Mouse (Mus musculus) MEL (cell line): ENCODE results near the gene Cgrrf1. TPM values are rescaled to one million over a fixed set of nuclear protein-coding genes. Genes with fewer than 3 reads are reported as not detected.

Experiments used
- DNase-seq: peaks from one replicate; pipeline ENCODE4 v3.0.0; 2011; ENCODE audit warnings: low read depth, low spot score
- H3K27ac ChIP-seq: 2 replicates; pipeline ENCODE4 v1.5.1; 2012; ENCODE audit warnings: low read depth, mild to moderate bottlenecking, control low read depth, low read length, moderate library complexity; ENCODE audit not compliant: control insufficient read depth
- H3K27me3 ChIP-seq, 2 experiments: fragments of 150-350 bp in 1 of 2; sonication (generic) in 1 of 2; 2 replicates each; pipeline ENCODE4 v1.6.1; 2012; ENCODE audit warnings: low read length in 2 of 2, mild to moderate bottlenecking in 2 of 2, improper control_type of control experiment in 1 of 2, moderate library complexity in 1 of 2; ENCODE audit not compliant: insufficient read depth in 2 of 2, control insufficient read depth in 1 of 2
- H3K36me3 ChIP-seq, 2 experiments: 2 replicates each; pipeline ENCODE4 v1.6.1; 2012 to 2014; ENCODE audit warnings: low read length in 2 of 2, improper control_type of control experiment in 1 of 2, inconsistent platforms in 1 of 2, mild to moderate bottlenecking in 1 of 2; ENCODE audit not compliant: insufficient read depth in 2 of 2, control insufficient read depth in 1 of 2
- H3K4me1 ChIP-seq, 2 experiments: fragments of 150-350 bp in 1 of 2; sonication (generic) in 1 of 2; 2 replicates each; pipeline ENCODE4 v1.6.1; 2012; ENCODE audit warnings: low read length in 2 of 2, improper control_type of control experiment in 1 of 2, mild to moderate bottlenecking in 1 of 2; ENCODE audit not compliant: insufficient read depth in 2 of 2, control insufficient read depth in 1 of 2
- H3K4me3 ChIP-seq, 2 experiments: fragments of 150-350 bp in 1 of 2; sonication (generic) in 1 of 2; 2 replicates each; pipeline ENCODE4 v1.5.1; 2012; ENCODE audit warnings: low read depth in 2 of 2, low read length in 2 of 2, mild to moderate bottlenecking in 2 of 2, moderate library complexity in 2 of 2, control low read depth in 1 of 2, improper control_type of control experiment in 1 of 2; ENCODE audit not compliant: control insufficient read depth in 1 of 2, insufficient read depth in 1 of 2
- H3K79me2 ChIP-seq: 2 replicates; pipeline ENCODE4 v1.6.1; 2012; ENCODE audit warnings: mild to moderate bottlenecking, low read length, moderate library complexity; ENCODE audit not compliant: control insufficient read depth, poor library complexity, insufficient read depth
- H3K9ac ChIP-seq: 2 replicates; pipeline ENCODE4 v1.6.1; 2012; ENCODE audit warnings: low read depth, mild to moderate bottlenecking, control low read depth, low read length, moderate library complexity; ENCODE audit not compliant: control insufficient read depth, poor library complexity, severe bottlenecking
- H3K9me3 ChIP-seq: fragments of 150-350 bp; sonication (generic); replicated peaks from 2 replicates; pipeline ENCODE4 v1.6.1; 2012; ENCODE audit warnings: mild to moderate bottlenecking, low read length, improper control_type of control experiment, moderate library complexity; ENCODE audit not compliant: insufficient read depth
- BHLHE40 ChIP-seq: IDR thresholded peaks from 2 replicates; pipeline ENCODE4 v1.6.1; 2012; ENCODE audit warnings: low read depth, mild to moderate bottlenecking, inconsistent platforms, low read length, improper control_type of control experiment, borderline replicate concordance
- CHD1 ChIP-seq: IDR thresholded peaks from 2 replicates; pipeline ENCODE4 v1.6.1; 2012; ENCODE audit warnings: low read depth, mild to moderate bottlenecking, inconsistent platforms, low read length, improper control_type of control experiment
- CHD2 ChIP-seq: IDR thresholded peaks from 2 replicates; pipeline ENCODE4 v1.6.1; 2011; ENCODE audit warnings: low read length, improper control_type of control experiment
- CTCF ChIP-seq, 3 experiments: IDR thresholded peaks in 2 of 3; conservative IDR thresholded peaks in 1 of 3; 2 replicates each; pipeline ENCODE4 v1.5.1; 2011 to 2012; ENCODE audit warnings: low read length in 3 of 3, low read depth in 2 of 3, mild to moderate bottlenecking in 2 of 3, improper control_type of control experiment in 1 of 3, inconsistent platforms in 1 of 3, mixed read lengths in 1 of 3, moderate library complexity in 1 of 3; ENCODE audit not compliant: control insufficient read depth in 1 of 3, insufficient read depth in 1 of 3, poor library complexity in 1 of 3, severe bottlenecking in 1 of 3
- E2F4 ChIP-seq: IDR thresholded peaks from 2 replicates; pipeline ENCODE4 v1.6.1; 2011; ENCODE audit warnings: low read depth, low read length, improper control_type of control experiment, borderline replicate concordance
- ELF1 ChIP-seq: IDR thresholded peaks from 2 replicates; pipeline ENCODE4 v1.6.1; 2014; ENCODE audit warnings: low read depth, mild to moderate bottlenecking, inconsistent platforms, low read length, improper control_type of control experiment, moderate library complexity
- GATA1 ChIP-seq: IDR thresholded peaks from 2 replicates; pipeline ENCODE4 v1.6.1; 2011; ENCODE audit warnings: low read depth, low read length, improper control_type of control experiment
- HCFC1 ChIP-seq: IDR thresholded peaks from 2 replicates; pipeline ENCODE4 v1.6.1; 2012; ENCODE audit warnings: low read depth, mild to moderate bottlenecking, inconsistent platforms, low read length, improper control_type of control experiment, moderate library complexity
- JUND ChIP-seq: IDR thresholded peaks from 2 replicates; pipeline ENCODE4 v1.6.1; 2011; ENCODE audit warnings: low read depth, mild to moderate bottlenecking, improper control_type of control experiment, low read length
- KAT2A ChIP-seq: conservative IDR thresholded peaks from 2 replicates; pipeline ENCODE4 v1.6.1; 2012; ENCODE audit warnings: low read depth, low read length, improper control_type of control experiment, inconsistent platforms
- MAFK ChIP-seq: IDR thresholded peaks from 2 replicates; pipeline ENCODE4 v1.6.1; 2011; ENCODE audit warnings: low read depth, mild to moderate bottlenecking, low read length, improper control_type of control experiment, borderline replicate concordance
- MXI1 ChIP-seq: IDR thresholded peaks from 2 replicates; pipeline ENCODE4 v1.6.1; 2011; ENCODE audit warnings: mild to moderate bottlenecking, low read depth, low read length, improper control_type of control experiment
- NELFE ChIP-seq: IDR thresholded peaks from 2 replicates; pipeline ENCODE4 v1.6.1; 2011; ENCODE audit warnings: low read depth, low read length, improper control_type of control experiment
- NRF1 ChIP-seq: IDR thresholded peaks from 2 replicates; pipeline ENCODE4 v1.6.1; 2014; ENCODE audit warnings: low read depth, mild to moderate bottlenecking, inconsistent platforms, low read length, improper control_type of control experiment, moderate library complexity; ENCODE audit not compliant: poor library complexity, insufficient read depth, severe bottlenecking
- POLR2AphosphoS5 ChIP-seq: IDR thresholded peaks from 2 replicates; pipeline ENCODE4 v1.6.1; 2012; ENCODE audit warnings: low read depth, borderline replicate concordance, mild to moderate bottlenecking, inconsistent platforms, low read length, moderate library complexity, mixed read lengths
- RCOR1 ChIP-seq: IDR thresholded peaks from 2 replicates; pipeline ENCODE4 v1.6.1; 2012; ENCODE audit warnings: low read depth, mild to moderate bottlenecking, inconsistent platforms, low read length, improper control_type of control experiment
- SIN3A ChIP-seq: IDR thresholded peaks from 2 replicates; pipeline ENCODE4 v1.6.1; 2012; ENCODE audit warnings: low read length, improper control_type of control experiment, inconsistent platforms
- SMC3 ChIP-seq: IDR thresholded peaks from 2 replicates; pipeline ENCODE4 v1.6.1; 2011; ENCODE audit warnings: low read depth, low read length, improper control_type of control experiment
- TAL1 ChIP-seq: IDR thresholded peaks from 2 replicates; pipeline ENCODE4 v1.6.1; 2012; ENCODE audit warnings: mild to moderate bottlenecking, inconsistent platforms, low read length, moderate library complexity, mixed read lengths
- TCF12 ChIP-seq: IDR thresholded peaks from 2 replicates; pipeline ENCODE4 v1.6.1; 2014; ENCODE audit warnings: low read depth, mild to moderate bottlenecking, inconsistent platforms, low read length, improper control_type of control experiment, moderate library complexity
- USF1 ChIP-seq: IDR thresholded peaks from 2 replicates; pipeline ENCODE4 v1.6.1; 2014; ENCODE audit warnings: low read depth, mild to moderate bottlenecking, inconsistent platforms, low read length, improper control_type of control experiment, moderate library complexity
- USF2 ChIP-seq, 2 experiments: IDR thresholded peaks; 2 replicates each; pipeline ENCODE4 v1.6.1; 2011 to 2012; ENCODE audit warnings: improper control_type of control experiment in 2 of 2, low read length in 2 of 2, borderline replicate concordance in 1 of 2, inconsistent platforms in 1 of 2, low read depth in 1 of 2, mild to moderate bottlenecking in 1 of 2; ENCODE audit not compliant: insufficient read depth in 1 of 2
- ZC3H11A ChIP-seq: IDR thresholded peaks from 2 replicates; pipeline ENCODE4 v1.6.1; 2012; ENCODE audit warnings: low read depth, mild to moderate bottlenecking, inconsistent platforms, low read length, improper control_type of control experiment
- ZNF384 ChIP-seq: IDR thresholded peaks from 2 replicates; pipeline ENCODE4 v1.6.1; 2012; ENCODE audit warnings: low read depth, mild to moderate bottlenecking, inconsistent platforms, low read length, improper control_type of control experiment
- polyA plus RNA-seq, 2 experiments: library from polyadenylated mRNA; stranded (reverse) in 1 of 2; unstranded in 1 of 2; fragments of >175 nt in 1 of 2; fragments of >200 nt in 1 of 2; gene quantifications; 2 replicates each; pipeline versions ENCODE4 v1.2.1 to v1.2.4; 2012; ENCODE audit warnings: low replicate concordance in 2 of 2, low read depth in 1 of 2; ENCODE audit not compliant: insufficient read length in 2 of 2, insufficient read depth in 1 of 2, missing spikeins in 1 of 2
- total RNA-seq: library from RNA; depleted of rRNA; stranded (reverse); fragments of 300-350 nt; gene quantifications from 2 replicates; pipeline ENCODE4 v1.2.3, GENCODE M21; 2012

Cgrrf1 gene
- total and polyA plus RNA-seq, 3 experiments: 18.3 to 26.2 TPM; not detected in 1

DNA sequence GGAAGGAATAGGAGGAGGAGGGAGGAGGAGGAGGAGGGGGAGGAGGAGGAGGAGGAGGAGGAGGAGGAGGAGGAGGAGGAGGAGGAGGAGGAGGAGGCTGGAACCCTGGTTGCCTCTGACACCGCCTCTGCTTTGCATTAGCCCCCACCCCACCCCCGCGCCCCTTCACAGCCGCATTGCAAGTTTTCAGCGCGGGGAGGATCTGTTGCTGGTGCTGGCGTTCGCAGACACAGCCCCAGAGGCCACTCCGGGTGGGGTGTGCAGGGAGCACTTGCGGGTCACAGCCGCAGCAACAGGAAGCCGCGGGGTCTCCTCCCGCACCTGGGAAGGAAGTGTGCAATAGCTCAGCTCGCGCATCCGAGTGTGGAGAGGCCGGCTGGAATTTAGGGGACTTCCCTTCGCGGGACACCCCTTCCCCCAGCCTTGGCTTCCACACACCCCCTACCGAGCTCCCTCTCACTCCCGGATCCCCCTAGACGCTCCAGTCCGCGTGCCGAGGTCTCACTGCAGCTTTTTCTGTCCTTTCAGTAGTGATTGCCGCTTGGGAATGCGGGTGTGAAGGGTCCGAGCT, 52.0 kb downstream of the Cgrrf1 start:
- Histone ChIP-seq H3K27me3 (no peaks in the 10 kb centered on the region; a peak in 1 of 4 replicates), H3K4me1 (no peaks in the 10 kb centered on the region), H3K9me3 (no peaks in the 10 kb centered on the region), H3K36me3 (no peaks in the 10 kb centered on the region), H3K9ac (no peak overlapping the region), H3K4me3 (no peak overlapping the region), H3K27ac (no peak overlapping the region), H3K79me2 (no peaks in the 10 kb centered on the region)
- TF ChIP-seq USF2 (IDR thresholded peaks at IDR 0.05; ENCODE audit: borderline replicate concordance in 1 of 2, insufficient read depth in 1 of 2, low read depth in 1 of 2, low read length in 2 of 2): no peak
- DNase-seq: no peak

DNA sequence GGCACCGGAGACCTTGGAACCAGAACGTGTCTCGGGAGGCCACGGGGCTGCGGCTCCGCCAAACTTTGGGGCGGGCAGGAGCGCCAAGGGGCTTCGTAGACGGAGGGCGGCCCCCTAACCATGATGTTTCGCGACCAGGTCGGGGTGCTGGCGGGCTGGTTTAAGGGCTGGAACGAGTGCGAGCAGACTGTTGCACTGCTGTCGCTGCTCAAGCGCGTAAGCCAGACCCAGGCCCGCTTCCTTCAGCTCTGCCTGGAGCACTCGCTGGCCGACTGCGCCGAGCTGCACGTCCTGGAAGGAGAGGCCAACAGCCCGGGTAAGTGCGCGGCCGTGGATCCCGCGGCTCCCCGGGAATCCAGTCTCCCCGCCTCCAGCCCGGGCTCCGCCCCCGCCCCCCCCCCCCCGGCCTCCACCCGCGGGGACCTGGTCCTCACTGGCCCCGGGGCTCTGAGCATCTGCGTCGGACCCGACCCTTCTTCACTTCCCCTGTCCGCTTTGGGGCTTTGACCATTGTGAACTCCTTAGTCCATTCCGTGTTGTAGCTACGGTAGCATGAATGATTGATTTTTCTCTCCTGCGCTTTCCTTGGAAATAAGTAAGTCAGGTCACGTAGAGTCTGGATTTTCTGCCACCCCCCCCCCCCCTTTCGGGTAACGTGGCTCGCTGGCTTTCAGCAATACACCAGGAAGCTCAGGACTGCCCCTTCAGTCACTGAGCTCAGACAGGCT, 52.9 kb downstream of the Cgrrf1 start:
- Histone ChIP-seq H3K9ac (no peak overlapping the region), H3K4me1 (no peaks in the 10 kb centered on the region), H3K9me3 (no peaks in the 10 kb centered on the region), H3K4me3 (no peak overlapping the region), H3K79me2 (no peaks in the 10 kb centered on the region), H3K27ac (no peak overlapping the region), H3K27me3 (no peaks in the 10 kb centered on the region; a peak in 1 of 4 replicates), H3K36me3 (no peaks in the 10 kb centered on the region)
- no peak for DNase-seq
- TF ChIP-seq MXI1 (no peak), USF1 (no peak), ZC3H11A (no peak), BHLHE40 (no peak), SMC3 (no peak), ELF1 (no peak), CHD1 (no peak), USF2 (IDR thresholded peaks at IDR 0.05; ENCODE audit: borderline replicate concordance in 1 of 2, insufficient read depth in 1 of 2, low read depth in 1 of 2, low read length in 2 of 2) (no peak), GATA1 (no peak), NELFE (no peak), POLR2AphosphoS5 (no peak)

DNA sequence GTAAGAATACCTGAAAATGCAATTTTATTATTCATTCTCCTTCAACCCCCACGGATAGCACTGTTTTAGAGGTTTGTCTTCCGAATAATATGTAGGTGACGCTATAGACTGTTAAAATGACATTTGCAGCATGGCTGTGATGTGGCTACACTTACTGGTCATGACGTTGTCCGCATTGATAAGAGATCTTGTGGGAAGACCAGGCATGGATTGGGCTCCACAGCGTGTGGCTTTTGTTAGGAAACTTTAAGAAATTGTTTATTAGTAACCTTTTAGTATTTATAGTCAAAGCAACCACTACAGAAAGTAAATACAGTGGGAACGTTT, 53.5 kb downstream of the Cgrrf1 start:
- H3K27me3 ChIP-seq: no peaks in the 10 kb centered on the region; a peak in 1 of 4 replicates
- H3K79me2 ChIP-seq: no peaks in the 10 kb centered on the region
- no peak overlapping the region for H3K4me3 ChIP-seq
- H3K4me1 ChIP-seq: no peaks in the 10 kb centered on the region
- H3K9ac ChIP-seq: no peak overlapping the region
- no peaks in the 10 kb centered on the region for H3K9me3 ChIP-seq
- H3K27ac ChIP-seq: no peak overlapping the region
- DNase-seq: no peak
- H3K36me3 ChIP-seq: no peaks in the 10 kb centered on the region
- no peak for TF ChIP-seq JUND
- TF ChIP-seq TAL1: no peak
- no peak for TF ChIP-seq TCF12
- no peak for TF ChIP-seq SMC3
- TF ChIP-seq CTCF (IDR thresholded peaks at IDR 0.05 in 2 of 3, conservative IDR thresholded peaks at IDR 0.05 in 1 of 3; ENCODE audit: control insufficient read depth in 1 of 3, insufficient read depth in 1 of 3, low read depth in 2 of 3, low read length in 3 of 3, poor library complexity in 1 of 3, severe bottlenecking in 1 of 3): no peak
- TF ChIP-seq BHLHE40: no peak
- no peak for TF ChIP-seq USF1
- no peak for TF ChIP-seq HCFC1
- TF ChIP-seq RCOR1: no peak
- no peak for TF ChIP-seq KAT2A
- TF ChIP-seq CHD2: no peak
- no peak for TF ChIP-seq E2F4
- TF ChIP-seq ZNF384: no peak
- TF ChIP-seq SIN3A: no peak
- no peak for TF ChIP-seq CHD1
- no peak for TF ChIP-seq MAFK
- no peak for TF ChIP-seq NRF1
